Mouse (Mus musculus) ES-E14 (cell line): ENCODE data around the gene Adgrl3.

Experiments used
- CHD2 ChIP-seq: IDR thresholded peaks from 2 replicates; pipeline ENCODE4 v1.6.1; 2014; ENCODE audit warnings: mild to moderate bottlenecking, low read depth, low read length, inconsistent platforms
- HCFC1 ChIP-seq: IDR thresholded peaks from 2 replicates; pipeline ENCODE4 v1.6.1; 2012; ENCODE audit warnings: low read length, inconsistent platforms, borderline replicate concordance; ENCODE audit not compliant: insufficient read depth
- MAFK ChIP-seq: IDR thresholded peaks from 2 replicates; pipeline ENCODE4 v1.6.1; 2014; ENCODE audit warnings: mild to moderate bottlenecking, low read depth, low read length, inconsistent platforms; ENCODE audit not compliant: insufficient read depth
- ZC3H11A ChIP-seq: IDR thresholded peaks from 2 replicates; pipeline ENCODE4 v1.6.1; 2012; ENCODE audit warnings: low read depth, mild to moderate bottlenecking, inconsistent platforms, low read length, borderline replicate concordance
- ZNF384 ChIP-seq: IDR thresholded peaks from 2 replicates; pipeline ENCODE4 v1.6.1; 2012; ENCODE audit warnings: low read depth, low read length, inconsistent platforms

GRCm38 (mm10) chr5:81359560-81359959 lies 339.6 kb downstream of the Adgrl3 start:
- no peak for TF ChIP-seq ZC3H11A
- no peak for TF ChIP-seq ZNF384
- TF ChIP-seq HCFC1, result no peak
- no peak for TF ChIP-seq CHD2
- TF ChIP-seq MAFK, result no peak
